Mouse (Mus musculus): ENCODE results near the gene Pxt1.

The Pxt1 gene

GRCm38 (mm10) chr17:28913940-28914339, 29.7 kb downstream of the Pxt1 start:
- no peak for DNase-seq (ENCODE audit: low read depth)

DNA sequence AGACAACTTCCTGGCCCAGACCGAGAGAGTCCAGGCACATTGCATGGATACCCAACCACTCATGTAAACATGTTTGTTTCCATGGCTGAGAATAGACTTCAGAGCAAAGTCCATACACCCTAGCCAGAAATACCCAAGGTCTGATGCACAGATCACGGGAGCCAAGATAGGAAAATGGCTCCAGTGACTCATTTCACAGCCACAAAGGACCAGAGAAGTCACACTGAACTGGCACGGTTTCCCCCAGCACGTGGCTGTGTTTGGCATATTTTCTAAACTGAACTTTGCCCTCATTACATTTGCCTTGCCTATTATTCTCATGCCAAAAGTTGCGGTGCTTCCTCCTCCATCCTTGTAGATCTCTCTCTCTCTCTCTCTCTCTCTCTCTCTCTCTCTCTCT, 30.4 kb downstream of the Pxt1 start:
- no peak for DNase-seq (ENCODE audit: low read depth)

DNA sequence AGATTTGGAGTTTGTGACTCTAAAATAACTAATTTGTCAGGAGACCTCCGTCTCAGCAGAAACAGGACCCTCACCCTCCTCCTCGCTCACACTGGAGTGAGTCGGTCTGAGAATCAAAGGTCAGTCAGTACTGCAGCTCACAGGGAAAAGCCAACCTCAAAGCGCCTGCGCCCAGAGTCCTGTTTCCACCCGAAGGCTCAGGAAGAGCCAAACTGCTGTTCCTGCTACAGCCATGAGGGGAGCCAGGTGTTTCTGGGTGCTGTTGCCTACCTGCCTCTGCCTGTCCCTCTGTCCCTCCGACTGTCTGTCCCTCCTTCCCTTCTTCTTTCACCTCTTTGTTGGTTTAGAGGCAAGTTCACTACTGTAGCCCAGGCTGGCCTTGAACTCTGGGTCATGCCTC, 33.5 kb downstream of the Pxt1 start:
- DNase-seq (ENCODE audit: low read depth), result peak; percentile 43

- DNase-seq (ENCODE audit: low read depth), result peak; percentile 71
These were observed 34.2 kb downstream of the Pxt1 start for GRCm38 (mm10) chr17:28909252-28909941.

DNA sequence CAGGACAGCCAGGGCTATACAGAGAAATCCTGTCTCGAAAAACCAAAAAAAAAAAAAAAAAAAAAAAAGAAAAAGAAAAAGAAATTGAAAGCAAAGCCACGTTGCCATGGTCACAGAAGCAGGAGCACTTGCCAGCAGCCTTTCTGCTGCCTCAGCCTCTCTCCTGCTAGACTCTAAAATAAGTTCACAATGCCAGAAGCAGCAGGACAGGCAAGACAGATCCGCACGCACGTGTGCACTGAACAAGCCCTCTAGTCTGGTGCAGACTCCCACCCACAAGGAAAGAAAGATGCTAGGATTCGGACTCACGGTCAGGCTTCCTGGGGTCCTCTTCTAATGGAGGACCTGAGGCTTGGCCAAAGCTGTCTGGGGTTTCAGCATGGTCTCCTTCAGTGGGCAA, 35.7 kb downstream of the Pxt1 start:
- DNase-seq (ENCODE audit: low read depth), result peak; percentile 61

GRCm38 (mm10) chr17:28905377-28905916, 38.2 kb downstream of the Pxt1 start:
- no peak for DNase-seq (ENCODE audit: low read depth)

- DNase-seq (ENCODE audit: low read depth), result peak; percentile 85
These were observed 38.9 kb downstream of the Pxt1 start for GRCm38 (mm10) chr17:28904546-28905376.

- DNase-seq (ENCODE audit: low read depth), result no peak
These were observed 42.1 kb downstream of the Pxt1 start for GRCm38 (mm10) chr17:28901559-28901958.

- no peak for DNase-seq (ENCODE audit: low read depth)
These were observed 44.2 kb downstream of the Pxt1 start for GRCm38 (mm10) chr17:28899427-28899826.

DNA sequence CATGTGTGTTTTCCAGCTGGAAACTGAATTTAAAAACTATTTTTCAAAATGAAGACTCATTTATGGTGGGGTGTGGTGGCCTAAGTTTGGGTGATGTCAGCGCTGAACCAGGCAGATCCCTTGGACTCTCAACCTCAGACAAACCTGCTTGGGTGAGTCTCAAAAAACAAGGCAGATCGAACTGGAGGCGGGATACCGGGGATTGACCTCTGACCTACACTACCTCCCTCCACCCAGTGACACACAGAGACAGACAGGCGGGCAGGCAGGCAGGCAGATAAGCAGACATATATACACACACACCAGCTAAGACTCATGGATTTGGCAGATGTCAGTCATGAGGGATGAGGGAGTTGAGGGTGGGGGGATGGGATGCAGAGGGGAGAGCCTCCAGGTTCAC, 45.4 kb downstream of the Pxt1 start:
- DNase-seq (ENCODE audit: low read depth), result no peak

- no peak for DNase-seq (ENCODE audit: low read depth)
These were observed 45.8 kb downstream of the Pxt1 start for GRCm38 (mm10) chr17:28897817-28898216.

- DNase-seq (ENCODE audit: low read depth), result no peak
These were observed 47.4 kb downstream of the Pxt1 start for GRCm38 (mm10) chr17:28896095-28896780.

GRCm38 (mm10) chr17:28895217-28895875, 48.3 kb downstream of the Pxt1 start:
- DNase-seq (ENCODE audit: low read depth), result no peak

- peak; percentile 28 for DNase-seq (ENCODE audit: low read depth)
These were observed 49.4 kb downstream of the Pxt1 start for GRCm38 (mm10) chr17:28894050-28894767.

DNA sequence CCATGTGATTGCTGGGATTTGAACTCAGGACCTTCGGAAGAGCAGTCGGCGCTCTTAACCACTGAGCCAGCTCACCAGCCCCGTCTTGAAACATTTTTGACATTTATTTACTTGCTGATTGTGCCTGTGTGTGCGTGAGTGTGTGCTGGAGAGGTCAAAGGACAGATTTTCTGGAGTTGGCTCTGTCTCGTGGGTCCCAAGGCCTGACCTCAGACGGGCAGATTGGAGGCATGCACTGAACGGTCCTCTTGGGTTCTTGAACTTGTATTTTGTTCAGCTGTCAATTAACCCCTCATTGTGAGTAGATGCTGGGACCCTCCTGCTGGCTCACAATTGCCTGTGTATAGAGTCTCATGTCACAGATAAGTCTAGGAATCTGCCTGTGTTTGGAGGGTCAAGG, 57.4 kb downstream of the Pxt1 start:
- no peak for DNase-seq (ENCODE audit: low read depth)

- DNase-seq (ENCODE audit: low read depth), result no peak
These were observed 58.4 kb downstream of the Pxt1 start for GRCm38 (mm10) chr17:28885231-28885630.
